Mouse (Mus musculus) ES-E14 (cell line): Measurements from ENCODE around the gene Slc31a1.

Experiments used
- CHD2 ChIP-seq: IDR thresholded peaks from 2 replicates; pipeline ENCODE4 v1.6.1; 2014; ENCODE audit warnings: mild to moderate bottlenecking, low read depth, low read length, inconsistent platforms
- MAFK ChIP-seq: IDR thresholded peaks from 2 replicates; pipeline ENCODE4 v1.6.1; 2014; ENCODE audit warnings: mild to moderate bottlenecking, low read depth, low read length, inconsistent platforms; ENCODE audit not compliant: insufficient read depth
- ZC3H11A ChIP-seq: IDR thresholded peaks from 2 replicates; pipeline ENCODE4 v1.6.1; 2012; ENCODE audit warnings: low read depth, mild to moderate bottlenecking, inconsistent platforms, low read length, borderline replicate concordance
- ZNF384 ChIP-seq: IDR thresholded peaks from 2 replicates; pipeline ENCODE4 v1.6.1; 2012; ENCODE audit warnings: low read depth, low read length, inconsistent platforms

- TF ChIP-seq ZC3H11A (no peak), ZNF384 (no peak), CHD2 (no peak), MAFK (no peak)
These were observed 51.1 kb downstream of the Slc31a1 start for GRCm38 (mm10) chr4:62411606-62412005.
